Mouse (Mus musculus) thymus, postnatal 25 days (tissue): Measurements from ENCODE around the gene Aipl1.
"Not testable (repeated sequence)": the region's sequence is repeated elsewhere in the genome, so short reads cannot be mapped to it uniquely, and the experiment has no call there.

Experiments
- DNase-seq: peaks from one replicate; pipeline ENCODE4 v3.0.0; 2022

Gene Aipl1

GRCm38 (mm10) chr11:72010940-72011722 is 26.2 kb downstream of the Aipl1 start:
- DNase-seq = no peak

- DNase-seq = no peak
Measured at GRCm38 (mm10) chr11:72010367-72010766, 26.9 kb downstream of the Aipl1 start.

GRCm38 (mm10) chr11:72005547-72005946 is 31.8 kb downstream of the Aipl1 start:
- no peak for DNase-seq

GRCm38 (mm10) chr11:72003171-72003570 is 34.1 kb downstream of the Aipl1 start:
- DNase-seq = no peak

- peak; percentile 42 for DNase-seq
Measured at GRCm38 (mm10) chr11:72002138-72002853, 35.0 kb downstream of the Aipl1 start.

- no peak for DNase-seq
Measured at GRCm38 (mm10) chr11:72000194-72000593, 37.1 kb downstream of the Aipl1 start.

- DNase-seq = no peak
Measured at GRCm38 (mm10) chr11:71996805-71997204, 40.5 kb downstream of the Aipl1 start.

- DNase-seq = peak; percentile 29
Measured at GRCm38 (mm10) chr11:71995968-71996511, 41.3 kb downstream of the Aipl1 start.

- DNase-seq = no peak
Measured at GRCm38 (mm10) chr11:71992438-71992837, 44.9 kb downstream of the Aipl1 start.

GRCm38 (mm10) chr11:71991541-71991940 is 45.8 kb downstream of the Aipl1 start:
- peak; percentile 27 for DNase-seq

- DNase-seq = not testable (repeated sequence)
Measured at GRCm38 (mm10) chr11:71989407-71989806, 47.9 kb downstream of the Aipl1 start.

GRCm38 (mm10) chr11:71987159-71988150 is 49.9 kb downstream of the Aipl1 start:
- no peak for DNase-seq

GRCm38 (mm10) chr11:71985783-71986182 is 51.5 kb downstream of the Aipl1 start:
- DNase-seq = no peak

GRCm38 (mm10) chr11:71985101-71985711 is 52.1 kb downstream of the Aipl1 start:
- no peak for DNase-seq

- DNase-seq = no peak
Measured at GRCm38 (mm10) chr11:71984093-71984492, 53.2 kb downstream of the Aipl1 start.
